Mouse (Mus musculus): ENCODE results near the gene Sgk1. TPM values are rescaled to one million over a fixed set of nuclear protein-coding genes. Genes with fewer than 3 reads are reported as not detected.

Sgk1 gene
- polyA plus RNA-seq, 1 experiment from 2014 or later = 40.2 TPM

DNA sequence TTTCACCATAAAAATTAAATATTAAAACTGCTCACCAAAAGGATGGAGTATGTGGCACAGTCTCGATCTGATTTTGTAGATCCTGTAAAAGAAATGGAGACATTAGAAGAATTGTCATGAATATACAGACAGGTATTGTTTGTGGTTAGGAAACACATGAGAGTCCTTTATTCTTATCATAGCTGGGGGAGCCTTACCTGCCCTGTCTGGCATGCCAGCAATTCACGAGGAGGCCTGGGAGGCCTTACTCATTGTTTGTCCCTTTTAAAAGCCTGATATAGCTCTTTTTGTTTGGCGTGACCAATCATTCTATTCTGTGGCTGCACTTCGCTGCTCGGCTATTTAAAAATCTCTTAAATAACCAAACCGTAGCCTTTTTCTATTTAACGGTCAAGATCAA lies 37.6 kb upstream of the Sgk1 start:
- Histone ChIP-seq H3K4me1 (ENCODE audit: control insufficient read depth, insufficient read depth, low read length) (no peaks in the 10 kb centered on the region), H3K4me3 (ENCODE audit: low read depth, low read length) (no peak overlapping the region), H3K9me3 (replicated peaks; ENCODE audit: control insufficient read depth, low read length) (no peaks in the 10 kb centered on the region), H3K36me3 (replicated peaks; ENCODE audit: control insufficient read depth, insufficient read depth, low read depth, low read length) (no peaks in the 10 kb centered on the region), H3K9ac (replicated peaks; ENCODE audit: low read length) (no peak overlapping the region), H3K27ac (replicated peaks; ENCODE audit: low read depth, low read length) (no peak overlapping the region), H3K4me2 (ENCODE audit: low read depth, low read length) (no peak overlapping the region), H3K27me3 (ENCODE audit: control insufficient read depth, insufficient read depth, low read length) (no peaks in the 10 kb centered on the region)
- 67% methylated on average over 7 of the region's 7 CpGs for WGBS
- DNase-seq (ENCODE audit: low spot score) (no peak), ATAC-seq (replicated peaks; ENCODE audit: insufficient number of reproducible peaks, low FRiP score, low TSS enrichment, low read depth) (no peak)

GRCm38 (mm10) chr10:21845601-21846282 lies 36.2 kb upstream of the Sgk1 start:
- ATAC-seq (replicated peaks; ENCODE audit: insufficient number of reproducible peaks, low FRiP score, low TSS enrichment, low read depth) (no peak), DNase-seq (ENCODE audit: low spot score) (no peak)
- H3K9me3 ChIP-seq (replicated peaks; ENCODE audit: control insufficient read depth, low read length) = no peaks in the 10 kb centered on the region
- H3K27ac ChIP-seq (replicated peaks; ENCODE audit: low read depth, low read length) = no peak overlapping the region
- WGBS = 84% methylated on average over 10 of the region's 10 CpGs
- no peaks in the 10 kb centered on the region for H3K27me3 ChIP-seq (ENCODE audit: control insufficient read depth, insufficient read depth, low read length)
- H3K4me3 ChIP-seq (ENCODE audit: low read depth, low read length) = no peak overlapping the region
- no peaks in the 10 kb centered on the region for H3K4me1 ChIP-seq (ENCODE audit: control insufficient read depth, insufficient read depth, low read length)
- H3K36me3 ChIP-seq (replicated peaks; ENCODE audit: control insufficient read depth, insufficient read depth, low read depth, low read length) = no peaks in the 10 kb centered on the region
- no peak overlapping the region for H3K4me2 ChIP-seq (ENCODE audit: low read depth, low read length)
- H3K9ac ChIP-seq (replicated peaks; ENCODE audit: low read length) = no peak overlapping the region

GRCm38 (mm10) chr10:21846366-21846765 lies 35.6 kb upstream of the Sgk1 start:
- no peaks in the 10 kb centered on the region for H3K36me3 ChIP-seq (replicated peaks; ENCODE audit: control insufficient read depth, insufficient read depth, low read depth, low read length)
- no peak overlapping the region for H3K9ac ChIP-seq (replicated peaks; ENCODE audit: low read length)

DNA sequence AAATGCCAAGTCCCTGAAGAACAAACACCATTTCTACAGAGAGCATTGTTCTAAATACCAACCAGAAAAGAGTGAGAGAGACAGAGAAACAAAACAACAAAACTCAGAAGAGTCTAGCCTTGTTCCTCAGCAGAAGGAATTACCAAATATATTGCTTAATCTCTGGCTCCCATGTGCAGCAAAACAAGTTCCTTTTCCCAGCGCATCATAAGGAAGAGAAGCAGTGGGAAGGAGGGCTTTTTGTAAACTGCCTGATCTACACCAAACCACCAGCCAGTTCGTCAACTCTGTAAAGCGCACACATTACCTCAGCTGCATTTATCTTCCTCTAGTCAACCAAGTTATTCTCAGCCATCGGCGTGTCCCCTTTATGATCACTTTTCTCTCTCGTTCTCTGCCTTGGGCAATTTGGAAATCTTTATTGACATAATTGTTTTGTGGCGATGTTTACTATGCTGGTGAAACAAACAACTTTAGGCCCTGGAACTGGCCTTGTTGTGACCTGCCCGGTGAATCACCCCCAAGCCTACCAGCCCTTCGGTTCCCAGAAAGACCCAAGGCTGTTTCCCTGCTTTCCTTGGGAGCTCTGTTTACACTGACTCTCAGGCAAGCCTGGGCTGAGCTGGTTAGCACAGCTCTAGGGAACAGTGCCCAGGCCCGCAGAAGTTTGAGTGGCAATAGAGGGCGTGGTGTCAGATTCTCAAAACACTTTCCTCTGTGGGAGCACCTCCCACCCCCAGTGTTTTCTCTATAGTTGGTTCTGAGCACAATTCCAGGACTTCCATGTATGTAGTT lies 34.8 kb upstream of the Sgk1 start:
- ATAC-seq (replicated peaks; ENCODE audit: insufficient number of reproducible peaks, low FRiP score, low TSS enrichment, low read depth) (no peak), DNase-seq (ENCODE audit: low spot score) (no peak)
- Histone ChIP-seq H3K27me3 (ENCODE audit: control insufficient read depth, insufficient read depth, low read length) (no peaks in the 10 kb centered on the region), H3K9me3 (replicated peaks; ENCODE audit: control insufficient read depth, low read length) (no peaks in the 10 kb centered on the region), H3K36me3 (replicated peaks; ENCODE audit: control insufficient read depth, insufficient read depth, low read depth, low read length) (no peaks in the 10 kb centered on the region), H3K9ac (replicated peaks; ENCODE audit: low read length) (no peak overlapping the region), H3K4me1 (ENCODE audit: control insufficient read depth, insufficient read depth, low read length) (no peaks in the 10 kb centered on the region), H3K27ac (replicated peaks; ENCODE audit: low read depth, low read length) (no peak overlapping the region), H3K4me2 (ENCODE audit: low read depth, low read length) (no peak overlapping the region), H3K4me3 (ENCODE audit: low read depth, low read length) (no peak overlapping the region)
- 86% methylated on average over 11 of the region's 11 CpGs for WGBS

More at GRCm38 (mm10) chr10:21846366-21846765, 35.6 kb upstream of the Sgk1 start:
- H3K27ac ChIP-seq (replicated peaks; ENCODE audit: low read depth, low read length) = no peak overlapping the region
- H3K4me3 ChIP-seq (ENCODE audit: low read depth, low read length) = no peak overlapping the region
- DNase-seq (ENCODE audit: low spot score) (no peak), ATAC-seq (replicated peaks; ENCODE audit: insufficient number of reproducible peaks, low FRiP score, low TSS enrichment, low read depth) (no peak)
- H3K27me3 ChIP-seq (ENCODE audit: control insufficient read depth, insufficient read depth, low read length) = no peaks in the 10 kb centered on the region
- no peaks in the 10 kb centered on the region for H3K9me3 ChIP-seq (replicated peaks; ENCODE audit: control insufficient read depth, low read length)
- H3K4me2 ChIP-seq (ENCODE audit: low read depth, low read length) = no peak overlapping the region
- 92% methylated on average over 9 of the region's 9 CpGs for WGBS
- no peaks in the 10 kb centered on the region for H3K4me1 ChIP-seq (ENCODE audit: control insufficient read depth, insufficient read depth, low read length)

- H3K27me3 ChIP-seq (ENCODE audit: control insufficient read depth, insufficient read depth, low read length) = no peaks in the 10 kb centered on the region
- no peak overlapping the region for H3K9ac ChIP-seq (replicated peaks; ENCODE audit: low read length)
- ATAC-seq (replicated peaks; ENCODE audit: insufficient number of reproducible peaks, low FRiP score, low TSS enrichment, low read depth) (no peak), DNase-seq (ENCODE audit: low spot score) (no peak)
- H3K27ac ChIP-seq (replicated peaks; ENCODE audit: low read depth, low read length) = no peak overlapping the region
- 67% methylated on average over 16 of the region's 16 CpGs for WGBS
- H3K4me3 ChIP-seq (ENCODE audit: low read depth, low read length) = no peak overlapping the region
- H3K9me3 ChIP-seq (replicated peaks; ENCODE audit: control insufficient read depth, low read length) = no peaks in the 10 kb centered on the region
- no peaks in the 10 kb centered on the region for H3K4me1 ChIP-seq (ENCODE audit: control insufficient read depth, insufficient read depth, low read length)
- no peak overlapping the region for H3K4me2 ChIP-seq (ENCODE audit: low read depth, low read length)
- no peaks in the 10 kb centered on the region for H3K36me3 ChIP-seq (replicated peaks; ENCODE audit: control insufficient read depth, insufficient read depth, low read depth, low read length)
These were observed 33.9 kb upstream of the Sgk1 start for GRCm38 (mm10) chr10:21847931-21848670.

GRCm38 (mm10) chr10:21849251-21849650 lies 32.7 kb upstream of the Sgk1 start:
- Histone ChIP-seq H3K9me3 (replicated peaks; ENCODE audit: control insufficient read depth, low read length) (no peaks in the 10 kb centered on the region), H3K36me3 (replicated peaks; ENCODE audit: control insufficient read depth, insufficient read depth, low read depth, low read length) (no peaks in the 10 kb centered on the region), H3K4me3 (ENCODE audit: low read depth, low read length) (no peak overlapping the region), H3K4me1 (ENCODE audit: control insufficient read depth, insufficient read depth, low read length) (no peaks in the 10 kb centered on the region), H3K27ac (replicated peaks; ENCODE audit: low read depth, low read length) (no peak overlapping the region), H3K9ac (replicated peaks; ENCODE audit: low read length) (no peak overlapping the region), H3K27me3 (ENCODE audit: control insufficient read depth, insufficient read depth, low read length) (no peaks in the 10 kb centered on the region), H3K4me2 (ENCODE audit: low read depth, low read length) (no peak overlapping the region)
- 82% methylated on average over 8 of the region's 8 CpGs for WGBS
- ATAC-seq (replicated peaks; ENCODE audit: insufficient number of reproducible peaks, low FRiP score, low TSS enrichment, low read depth) (no peak), DNase-seq (ENCODE audit: low spot score) (no peak)

DNA sequence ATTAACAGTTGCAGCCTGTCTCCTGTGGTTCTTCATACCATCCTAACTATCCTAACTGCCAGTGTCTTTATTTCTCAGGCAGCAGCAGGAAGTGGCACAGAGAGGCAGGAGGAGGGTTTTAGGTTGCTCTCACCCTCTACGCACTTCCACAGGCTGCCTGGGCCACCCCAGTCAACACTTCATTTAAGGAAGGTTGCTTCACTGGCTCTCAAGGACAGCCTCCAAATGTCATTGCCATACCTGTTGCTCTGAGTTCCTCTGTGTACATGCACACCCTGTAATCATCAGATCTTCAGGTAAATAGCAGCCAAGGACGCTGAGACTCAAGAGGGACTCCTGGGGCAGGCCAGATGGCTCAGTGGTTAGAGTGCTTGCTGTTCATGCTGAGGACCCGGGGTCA lies 31.7 kb upstream of the Sgk1 start:
- DNase-seq (ENCODE audit: low spot score) = no peak
- no peaks in the 10 kb centered on the region for H3K36me3 ChIP-seq (replicated peaks; ENCODE audit: control insufficient read depth, insufficient read depth, low read depth, low read length)
- H3K27ac ChIP-seq (replicated peaks; ENCODE audit: low read depth, low read length) = no peak overlapping the region
- H3K9me3 ChIP-seq (replicated peaks; ENCODE audit: control insufficient read depth, low read length) = no peaks in the 10 kb centered on the region
- H3K4me2 ChIP-seq (ENCODE audit: low read depth, low read length) = no peak overlapping the region
- WGBS = 91% methylated on average over 3 of the region's 3 CpGs
- H3K4me3 ChIP-seq (ENCODE audit: low read depth, low read length) = no peak overlapping the region
- H3K4me1 ChIP-seq (ENCODE audit: control insufficient read depth, insufficient read depth, low read length) = no peaks in the 10 kb centered on the region
- no peak overlapping the region for H3K9ac ChIP-seq (replicated peaks; ENCODE audit: low read length)
- H3K27me3 ChIP-seq (ENCODE audit: control insufficient read depth, insufficient read depth, low read length) = no peaks in the 10 kb centered on the region
- no peak for ATAC-seq (replicated peaks; ENCODE audit: insufficient number of reproducible peaks, low FRiP score, low TSS enrichment, low read depth)

DNA sequence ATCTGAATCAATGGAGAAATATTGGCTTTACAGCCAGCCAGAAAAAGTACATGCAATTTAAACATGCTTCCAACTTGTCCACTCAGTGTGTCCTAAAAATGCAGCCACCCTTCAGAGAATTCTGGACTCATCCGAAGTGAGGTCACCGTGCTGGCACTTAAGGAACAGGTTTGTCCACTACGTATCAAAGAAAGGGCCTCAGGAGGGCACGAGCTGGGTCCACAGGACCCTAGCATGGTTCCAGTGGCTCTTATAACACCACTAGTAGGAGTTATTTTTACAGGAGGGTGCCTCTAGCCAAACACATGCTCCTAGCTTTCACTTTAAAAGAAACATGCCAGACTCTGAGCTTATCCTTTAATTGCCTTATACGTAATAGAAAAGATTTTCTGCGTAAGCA lies 28.9 kb upstream of the Sgk1 start:
- no peaks in the 10 kb centered on the region for H3K36me3 ChIP-seq (replicated peaks; ENCODE audit: control insufficient read depth, insufficient read depth, low read depth, low read length)
- no peak for DNase-seq (ENCODE audit: low spot score)
- 82% methylated on average over 6 of the region's 6 CpGs for WGBS
- no peak overlapping the region for H3K9ac ChIP-seq (replicated peaks; ENCODE audit: low read length)
- H3K4me1 ChIP-seq (ENCODE audit: control insufficient read depth, insufficient read depth, low read length) = no peaks in the 10 kb centered on the region
- H3K27ac ChIP-seq (replicated peaks; ENCODE audit: low read depth, low read length) = no peak overlapping the region
- no peaks in the 10 kb centered on the region for H3K27me3 ChIP-seq (ENCODE audit: control insufficient read depth, insufficient read depth, low read length)
- H3K4me2 ChIP-seq (ENCODE audit: low read depth, low read length) = no peak overlapping the region
- no peaks in the 10 kb centered on the region for H3K9me3 ChIP-seq (replicated peaks; ENCODE audit: control insufficient read depth, low read length)
- no peak overlapping the region for H3K4me3 ChIP-seq (ENCODE audit: low read depth, low read length)
- ATAC-seq (replicated peaks; ENCODE audit: insufficient number of reproducible peaks, low FRiP score, low TSS enrichment, low read depth) = no peak

Measured in embryonic facial prominence, embryonic 11.5 days (tissue).